Mouse (Mus musculus): ENCODE measurements around the gene Iqschfp. TPM values are rescaled to one million over a fixed set of nuclear protein-coding genes. Genes with fewer than 3 reads are reported as not detected.

Gene Iqschfp
- polyA plus RNA-seq, 1 experiment from 2014 or later = not detected

DNA sequence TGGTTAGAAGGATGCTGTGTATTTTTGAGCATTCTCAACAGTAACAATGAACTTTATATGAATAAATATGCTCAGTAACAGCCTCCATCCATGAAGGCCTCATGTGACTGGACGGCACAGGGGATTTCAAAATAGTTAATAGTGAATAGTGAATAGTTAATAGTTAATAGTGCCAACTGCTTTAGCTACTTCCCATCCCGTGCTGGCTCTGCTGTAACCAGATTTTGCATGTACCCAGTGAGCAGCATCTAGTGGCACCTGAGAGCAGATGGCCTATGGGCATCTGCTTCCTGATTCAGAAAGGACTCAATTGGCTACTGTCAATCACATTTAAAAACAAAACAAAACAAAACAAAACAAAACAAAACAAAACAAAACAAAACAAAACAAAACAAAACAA, 501.5 kb downstream of the Iqschfp start:
- ATAC-seq = no peak
- H3K27ac ChIP-seq (ENCODE audit: low read depth) = no peak overlapping the region
- no peaks in the 10 kb centered on the region for H3K36me3 ChIP-seq (replicated peaks; ENCODE audit: insufficient read depth, low read length)
- no peak for DNase-seq
- no peak for TF ChIP-seq CTCF (IDR thresholded peaks at IDR 0.05; ENCODE audit: low read depth)
- no peak for TF ChIP-seq EP300 (IDR thresholded peaks at IDR 0.05; ENCODE audit: low read depth)
- no peaks in the 10 kb centered on the region for H3K27me3 ChIP-seq (ENCODE audit: insufficient read depth, low read length)
- no peaks in the 10 kb centered on the region for H3K4me1 ChIP-seq (ENCODE audit: insufficient read depth)
- WGBS (ENCODE audit: insufficient replicate concordance) = 72% methylated on average over 2 of the region's 2 CpGs
- no peaks in the 10 kb centered on the region for H3K9me3 ChIP-seq (ENCODE audit: low read length)
- no peak overlapping the region for H3K4me3 ChIP-seq (ENCODE audit: low read depth, low read length)
- no peak overlapping the region for H3K9ac ChIP-seq (replicated peaks)
- H3K4me2 ChIP-seq (ENCODE audit: low read depth, low read length) = no peak overlapping the region

GRCm38 (mm10) chr3:68398691-68399090, 506.7 kb downstream of the Iqschfp start:
- H3K9ac ChIP-seq (replicated peaks) = no peak overlapping the region
- no peaks in the 10 kb centered on the region for H3K36me3 ChIP-seq (replicated peaks; ENCODE audit: insufficient read depth, low read length)
- no peaks in the 10 kb centered on the region for H3K4me1 ChIP-seq (ENCODE audit: insufficient read depth)
- no peak overlapping the region for H3K4me3 ChIP-seq (ENCODE audit: low read depth, low read length)
- ATAC-seq (no peak), DNase-seq (no peak)
- no peaks in the 10 kb centered on the region for H3K9me3 ChIP-seq (ENCODE audit: low read length)
- 77% methylated on average over 3 of the region's 3 CpGs for WGBS (ENCODE audit: insufficient replicate concordance)
- no peak for TF ChIP-seq EP300 (IDR thresholded peaks at IDR 0.05; ENCODE audit: low read depth)
- TF ChIP-seq CTCF (IDR thresholded peaks at IDR 0.05; ENCODE audit: low read depth) = no peak
- H3K27ac ChIP-seq (ENCODE audit: low read depth) = no peak overlapping the region
- no peak overlapping the region for H3K4me2 ChIP-seq (ENCODE audit: low read depth, low read length)
- no peaks in the 10 kb centered on the region for H3K27me3 ChIP-seq (ENCODE audit: insufficient read depth, low read length)

DNA sequence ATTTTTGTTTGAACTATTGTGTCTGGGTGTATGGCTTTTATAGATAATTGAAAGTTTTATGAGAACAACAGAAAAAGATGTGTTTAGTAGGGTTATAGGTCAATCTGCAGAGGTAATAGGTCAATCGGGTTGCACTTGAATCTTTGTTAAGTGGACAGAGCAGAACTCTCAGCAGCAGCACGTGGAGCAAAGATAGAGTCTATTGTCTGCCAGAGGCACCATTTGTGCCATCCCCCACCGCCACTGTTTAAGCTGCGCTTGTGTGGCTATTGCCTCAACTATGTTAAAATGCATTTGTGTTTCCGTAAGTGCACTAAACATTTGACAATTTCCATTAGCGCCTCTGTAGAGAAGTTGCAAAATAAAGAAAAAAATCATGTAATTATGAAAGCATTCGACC, 508.1 kb downstream of the Iqschfp start:
- no peaks in the 10 kb centered on the region for H3K36me3 ChIP-seq (replicated peaks; ENCODE audit: insufficient read depth, low read length)
- no peak overlapping the region for H3K4me2 ChIP-seq (ENCODE audit: low read depth, low read length)
- no peaks in the 10 kb centered on the region for H3K9me3 ChIP-seq (ENCODE audit: low read length)
- no peak overlapping the region for H3K9ac ChIP-seq (replicated peaks)
- ATAC-seq (no peak), DNase-seq (no peak)
- no peaks in the 10 kb centered on the region for H3K4me1 ChIP-seq (ENCODE audit: insufficient read depth)
- no peak overlapping the region for H3K4me3 ChIP-seq (ENCODE audit: low read depth, low read length)
- no peak overlapping the region for H3K27ac ChIP-seq (ENCODE audit: low read depth)
- no peaks in the 10 kb centered on the region for H3K27me3 ChIP-seq (ENCODE audit: insufficient read depth, low read length)
- WGBS (ENCODE audit: insufficient replicate concordance) = 73% methylated on average over 7 of the region's 7 CpGs
- TF ChIP-seq EP300 (IDR thresholded peaks at IDR 0.05; ENCODE audit: low read depth) (no peak), CTCF (IDR thresholded peaks at IDR 0.05; ENCODE audit: low read depth) (no peak)

DNA sequence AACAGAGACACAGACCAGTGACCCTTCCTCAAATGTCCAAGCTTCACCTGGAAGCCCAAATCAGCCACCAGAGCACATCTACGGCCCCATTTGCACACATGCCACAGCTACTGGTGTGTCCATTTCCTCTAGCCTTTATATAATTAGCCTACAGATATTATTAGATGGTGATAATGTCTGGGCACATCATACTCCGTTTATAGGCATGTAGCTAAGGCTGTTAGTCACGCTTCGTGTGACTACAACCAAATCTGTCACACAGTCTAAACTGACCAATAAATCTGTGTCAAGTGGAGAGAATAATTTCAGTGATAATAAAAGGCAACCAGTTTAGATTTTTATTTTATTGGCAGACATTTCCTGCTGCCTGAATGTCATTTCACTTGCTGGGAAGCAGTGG, 511.3 kb downstream of the Iqschfp start:
- DNase-seq (no peak), ATAC-seq (no peak)
- WGBS (ENCODE audit: insufficient replicate concordance) = 75% methylated on average over 4 of the region's 4 CpGs
- Histone ChIP-seq H3K4me1 (ENCODE audit: insufficient read depth) (no peaks in the 10 kb centered on the region), H3K27ac (ENCODE audit: low read depth) (no peak overlapping the region), H3K4me3 (ENCODE audit: low read depth, low read length) (no peak overlapping the region), H3K4me2 (ENCODE audit: low read depth, low read length) (no peak overlapping the region), H3K9ac (replicated peaks) (no peak overlapping the region), H3K36me3 (replicated peaks; ENCODE audit: insufficient read depth, low read length) (no peaks in the 10 kb centered on the region), H3K27me3 (ENCODE audit: insufficient read depth, low read length) (no peaks in the 10 kb centered on the region), H3K9me3 (ENCODE audit: low read length) (no peaks in the 10 kb centered on the region)
- no peak for TF ChIP-seq EP300 (IDR thresholded peaks at IDR 0.05; ENCODE audit: low read depth)
- no peak for TF ChIP-seq CTCF (IDR thresholded peaks at IDR 0.05; ENCODE audit: low read depth)

DNA sequence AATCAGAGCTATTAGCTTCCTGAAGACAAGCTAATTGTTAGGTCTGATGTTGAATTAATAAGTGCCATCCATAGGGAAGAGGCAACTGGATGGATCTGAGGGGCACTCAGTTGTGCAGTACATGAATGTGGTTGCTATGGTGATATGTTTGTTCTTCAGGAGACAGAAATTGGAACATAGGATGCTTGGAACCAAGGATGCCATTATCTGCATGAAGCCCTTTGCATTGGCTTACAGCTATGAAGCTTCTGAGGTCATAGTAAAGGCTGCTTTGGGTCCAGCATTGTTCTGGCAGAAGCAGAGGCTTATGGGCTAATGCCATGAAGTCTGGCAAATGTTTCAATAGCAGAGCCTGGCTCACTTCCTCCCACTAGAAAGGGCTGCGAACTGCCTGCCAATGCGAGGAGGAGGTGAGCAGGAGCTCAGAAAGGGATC, 511.8 kb downstream of the Iqschfp start:
- ATAC-seq (no peak), DNase-seq (no peak)
- H3K9ac ChIP-seq (replicated peaks) = no peak overlapping the region
- H3K4me1 ChIP-seq (ENCODE audit: insufficient read depth) = no peaks in the 10 kb centered on the region
- H3K27ac ChIP-seq (ENCODE audit: low read depth) = no peak overlapping the region
- TF ChIP-seq CTCF (IDR thresholded peaks at IDR 0.05; ENCODE audit: low read depth) (no peak), EP300 (IDR thresholded peaks at IDR 0.05; ENCODE audit: low read depth) (no peak)
- WGBS (ENCODE audit: insufficient replicate concordance) = 60% methylated on average over 2 of the region's 2 CpGs
- no peak overlapping the region for H3K4me3 ChIP-seq (ENCODE audit: low read depth, low read length)
- no peak overlapping the region for H3K4me2 ChIP-seq (ENCODE audit: low read depth, low read length)
- H3K9me3 ChIP-seq (ENCODE audit: low read length) = no peaks in the 10 kb centered on the region
- no peaks in the 10 kb centered on the region for H3K36me3 ChIP-seq (replicated peaks; ENCODE audit: insufficient read depth, low read length)
- no peaks in the 10 kb centered on the region for H3K27me3 ChIP-seq (ENCODE audit: insufficient read depth, low read length)

- Histone ChIP-seq H3K4me2 (ENCODE audit: low read depth, low read length) (no peak overlapping the region), H3K27ac (ENCODE audit: low read depth) (no peak overlapping the region), H3K4me3 (ENCODE audit: low read depth, low read length) (no peak overlapping the region), H3K9ac (replicated peaks) (no peak overlapping the region), H3K4me1 (ENCODE audit: insufficient read depth) (no peaks in the 10 kb centered on the region), H3K36me3 (replicated peaks; ENCODE audit: insufficient read depth, low read length) (no peaks in the 10 kb centered on the region), H3K9me3 (ENCODE audit: low read length) (no peaks in the 10 kb centered on the region), H3K27me3 (ENCODE audit: insufficient read depth, low read length) (no peaks in the 10 kb centered on the region)
- WGBS (ENCODE audit: insufficient replicate concordance) = 72% methylated on average over 5 of the region's 5 CpGs
- ATAC-seq = no peak
- DNase-seq = no peak
- TF ChIP-seq EP300 (IDR thresholded peaks at IDR 0.05; ENCODE audit: low read depth) (no peak), CTCF (IDR thresholded peaks at IDR 0.05; ENCODE audit: low read depth) (no peak)
These were observed 513.7 kb downstream of the Iqschfp start for GRCm38 (mm10) chr3:68405724-68406123.

- H3K9ac ChIP-seq (replicated peaks) = no peak overlapping the region
- no peaks in the 10 kb centered on the region for H3K9me3 ChIP-seq (ENCODE audit: low read length)
- 48% methylated on average over 3 of the region's 3 CpGs for WGBS (ENCODE audit: insufficient replicate concordance)
- H3K4me1 ChIP-seq (ENCODE audit: insufficient read depth) = no peaks in the 10 kb centered on the region
- no peaks in the 10 kb centered on the region for H3K27me3 ChIP-seq (ENCODE audit: insufficient read depth, low read length)
- TF ChIP-seq CTCF (IDR thresholded peaks at IDR 0.05; ENCODE audit: low read depth) (no peak), EP300 (IDR thresholded peaks at IDR 0.05; ENCODE audit: low read depth) (no peak)
- no peak overlapping the region for H3K4me2 ChIP-seq (ENCODE audit: low read depth, low read length)
- DNase-seq = no peak
- H3K27ac ChIP-seq (ENCODE audit: low read depth) = no peak overlapping the region
- H3K36me3 ChIP-seq (replicated peaks; ENCODE audit: insufficient read depth, low read length) = no peaks in the 10 kb centered on the region
- no peak overlapping the region for H3K4me3 ChIP-seq (ENCODE audit: low read depth, low read length)
- ATAC-seq = no peak
These were observed 520.2 kb downstream of the Iqschfp start for GRCm38 (mm10) chr3:68412262-68412661.

Data from liver, postnatal 0 days (tissue).